Mouse (Mus musculus) spleen, adult 12 weeks (tissue): ENCODE measurements at regions not wholly inside any gene's neighbourhood (a gene's known extent, or its start where the extent isn't known, plus 50 kb on each side); places are given as distances from the start of the nearest gene placed in this dataset.
"Not testable (repeated sequence)": the region's sequence is repeated elsewhere in the genome, so short reads cannot be mapped to it uniquely, and the experiment has no call there.

Experiments
- DNase-seq: peaks from one replicate; pipeline ENCODE4 v3.0.0; 2022; ENCODE audit warnings: low spot score

GRCm38 (mm10) chr15:42073486-42073885 lies 1939.3 kb downstream of the 9330182O14Rik start:
- DNase-seq: no peak

GRCm38 (mm10) chr15:42082436-42082835 lies 1948.3 kb downstream of the 9330182O14Rik start:
- DNase-seq: no peak

- no peak for DNase-seq
Observed at GRCm38 (mm10) chr15:42100730-42101129, 1966.6 kb downstream of the 9330182O14Rik start.

GRCm38 (mm10) chr15:42104816-42105215 lies 1970.7 kb downstream of the 9330182O14Rik start:
- DNase-seq: no peak

GRCm38 (mm10) chr15:42107106-42107505 lies 1972.9 kb downstream of the 9330182O14Rik start:
- DNase-seq: no peak

GRCm38 (mm10) chr15:42111811-42112210 lies 1977.6 kb downstream of the 9330182O14Rik start:
- DNase-seq: no peak

GRCm38 (mm10) chr15:42127471-42127870 lies 1993.3 kb downstream of the 9330182O14Rik start:
- no peak for DNase-seq

GRCm38 (mm10) chr15:42128976-42129375 lies 1994.8 kb downstream of the 9330182O14Rik start:
- DNase-seq: no peak

GRCm38 (mm10) chr15:42166546-42166945 lies 2032.4 kb downstream of the 9330182O14Rik start:
- DNase-seq: no peak

GRCm38 (mm10) chr15:42177766-42178165 lies 2043.6 kb downstream of the 9330182O14Rik start:
- DNase-seq: not testable (repeated sequence)

GRCm38 (mm10) chr15:42207187-42207846 lies 2073.2 kb downstream of the 9330182O14Rik start:
- no peak for DNase-seq

GRCm38 (mm10) chr15:42219496-42219895 lies 2085.3 kb downstream of the 9330182O14Rik start:
- DNase-seq: no peak

- DNase-seq: no peak
Observed at GRCm38 (mm10) chr15:42220005-42220404, 2085.8 kb downstream of the 9330182O14Rik start.

- no peak for DNase-seq
Observed at GRCm38 (mm10) chr15:42225006-42225405, 2090.8 kb downstream of the 9330182O14Rik start.

- no peak for DNase-seq
Observed at GRCm38 (mm10) chr15:42231692-42232091, 2097.5 kb downstream of the 9330182O14Rik start.

- no peak for DNase-seq
Observed at GRCm38 (mm10) chr15:42246812-42247211, 2112.6 kb downstream of the 9330182O14Rik start.

GRCm38 (mm10) chr15:42252730-42253330 lies 2118.7 kb downstream of the 9330182O14Rik start:
- DNase-seq: no peak

GRCm38 (mm10) chr15:42256343-42256742 lies 2122.2 kb downstream of the 9330182O14Rik start:
- no peak for DNase-seq

- DNase-seq: no peak
Observed at GRCm38 (mm10) chr15:42275117-42275516, 2141.0 kb downstream of the 9330182O14Rik start.

GRCm38 (mm10) chr15:42277247-42277646 lies 2143.1 kb downstream of the 9330182O14Rik start:
- DNase-seq: no peak

- DNase-seq: no peak
Observed at GRCm38 (mm10) chr15:42280810-42281209, 2146.6 kb downstream of the 9330182O14Rik start.

GRCm38 (mm10) chr15:42296406-42296805 lies 2162.2 kb downstream of the 9330182O14Rik start:
- DNase-seq: no peak

- no peak for DNase-seq
Observed at GRCm38 (mm10) chr15:42297430-42297829, 2163.3 kb downstream of the 9330182O14Rik start.

GRCm38 (mm10) chr15:42301956-42302355 lies 2167.8 kb downstream of the 9330182O14Rik start:
- DNase-seq: no peak
